Mouse (Mus musculus) c-Kit-negative CD71-positive TER-119-positive erythroid progenitor cells, embryonic 14.5 days (primary cell): Measurements from ENCODE around the gene Relch.
A peak's percentile ranks its signal among the peaks of the same experiment; 100 is the strongest.
"Not testable (repeated sequence)": the region's sequence is repeated elsewhere in the genome, so short reads cannot be mapped to it uniquely, and the experiment has no call there.

Source experiments
- DNase-seq: peaks from one replicate; pipeline ENCODE4 v3.0.0-alpha.2; 2013; ENCODE audit warnings: low read depth, low spot score

Gene Relch

DNA sequence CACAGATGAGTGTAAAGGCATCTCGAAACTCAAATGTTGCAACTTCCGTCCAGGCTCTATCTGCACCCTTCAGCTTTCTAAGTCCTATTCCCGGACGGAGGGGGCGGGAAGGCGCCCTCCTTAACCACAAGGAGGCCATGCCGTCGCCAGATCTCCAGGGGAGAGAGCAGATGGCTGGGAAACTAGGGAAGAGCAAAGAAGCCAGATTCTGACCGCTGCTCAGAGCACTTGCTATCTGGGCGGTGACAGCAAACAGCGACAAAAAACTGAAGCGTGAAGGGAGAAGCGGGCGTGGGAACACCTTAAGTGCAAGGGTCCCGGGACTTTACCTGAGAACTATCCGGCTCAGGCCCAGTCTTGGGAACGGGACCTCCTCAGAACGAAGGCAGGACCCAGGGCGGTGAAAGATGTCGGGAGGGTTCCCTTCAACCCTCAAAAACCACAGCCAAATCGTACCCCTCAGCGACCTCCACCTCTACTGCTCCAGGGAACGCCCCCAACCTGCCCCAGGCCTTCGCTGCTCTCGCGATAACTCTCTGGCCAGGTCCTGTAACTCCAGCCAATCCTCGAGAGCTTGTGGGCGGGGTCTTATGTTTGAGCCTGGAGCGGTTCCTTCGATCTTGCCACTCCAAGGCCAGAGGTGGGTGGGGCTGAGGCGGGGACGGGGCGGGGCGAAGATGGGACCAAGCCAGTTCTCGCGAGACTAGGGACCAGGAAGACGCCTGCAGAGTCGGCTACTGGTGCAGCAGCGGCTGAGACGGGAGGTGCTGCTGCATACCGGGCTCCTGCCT lies at the start of gene Relch, which contains the start of gene Pign:
TSS of gene Relch (plus strand) at position 691 of the 791 bp plus-strand sequence.
TSS of gene Pign (minus strand) at position 507 of the 791 bp plus-strand sequence.
- DNase-seq = peak; percentile 100

GRCm38 (mm10) chr1:105630481-105630880 lies 33.2 kb upstream of the Relch start:
- no peak for DNase-seq

GRCm38 (mm10) chr1:105644093-105644492 lies 19.6 kb upstream of the Relch start:
- no peak for DNase-seq

DNA sequence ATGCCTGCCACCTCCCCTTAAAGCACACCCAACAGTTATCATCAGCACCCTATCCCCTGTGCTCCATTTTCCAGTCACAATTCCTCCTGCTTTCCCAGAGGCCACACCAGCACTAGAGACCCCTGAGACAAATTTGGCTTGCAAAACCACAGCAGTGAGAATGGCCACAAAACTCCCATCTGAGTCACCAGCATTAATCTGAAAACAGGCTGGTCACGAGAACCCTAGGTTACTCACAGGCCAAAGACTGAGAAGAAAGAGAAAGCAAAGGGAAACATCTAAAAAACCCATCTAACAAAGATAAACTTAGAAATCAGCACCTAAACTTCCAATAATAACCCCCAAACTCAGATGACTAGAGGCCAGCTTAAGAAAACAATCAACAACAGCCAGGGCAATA lies 13.0 kb upstream of the Relch start:
- no peak for DNase-seq

DNA sequence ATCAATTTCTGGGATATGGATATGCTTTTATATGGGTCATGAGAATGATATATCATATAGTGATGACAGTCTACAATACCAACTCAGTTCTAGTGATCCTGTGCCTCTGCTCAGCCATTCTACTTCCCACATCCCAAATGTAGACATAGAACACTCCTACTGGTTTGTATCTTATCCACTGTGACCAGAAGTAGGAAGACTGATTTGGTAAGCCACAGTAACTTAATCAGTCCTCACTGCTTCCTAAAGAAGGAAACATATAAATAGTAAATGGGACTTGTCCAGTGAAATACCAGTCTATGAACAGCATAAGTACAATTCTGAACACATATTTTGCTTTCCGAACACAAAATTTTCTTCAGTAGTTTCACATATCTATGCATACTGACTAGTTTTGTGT lies 9.7 kb upstream of the Relch start:
- no peak for DNase-seq

- DNase-seq = peak; percentile 60
These were observed 3.6 kb upstream of the Relch start for GRCm38 (mm10) chr1:105660015-105660414.

- DNase-seq = no peak
These were observed 866 bp upstream of the Relch start for GRCm38 (mm10) chr1:105662820-105663170.

DNA sequence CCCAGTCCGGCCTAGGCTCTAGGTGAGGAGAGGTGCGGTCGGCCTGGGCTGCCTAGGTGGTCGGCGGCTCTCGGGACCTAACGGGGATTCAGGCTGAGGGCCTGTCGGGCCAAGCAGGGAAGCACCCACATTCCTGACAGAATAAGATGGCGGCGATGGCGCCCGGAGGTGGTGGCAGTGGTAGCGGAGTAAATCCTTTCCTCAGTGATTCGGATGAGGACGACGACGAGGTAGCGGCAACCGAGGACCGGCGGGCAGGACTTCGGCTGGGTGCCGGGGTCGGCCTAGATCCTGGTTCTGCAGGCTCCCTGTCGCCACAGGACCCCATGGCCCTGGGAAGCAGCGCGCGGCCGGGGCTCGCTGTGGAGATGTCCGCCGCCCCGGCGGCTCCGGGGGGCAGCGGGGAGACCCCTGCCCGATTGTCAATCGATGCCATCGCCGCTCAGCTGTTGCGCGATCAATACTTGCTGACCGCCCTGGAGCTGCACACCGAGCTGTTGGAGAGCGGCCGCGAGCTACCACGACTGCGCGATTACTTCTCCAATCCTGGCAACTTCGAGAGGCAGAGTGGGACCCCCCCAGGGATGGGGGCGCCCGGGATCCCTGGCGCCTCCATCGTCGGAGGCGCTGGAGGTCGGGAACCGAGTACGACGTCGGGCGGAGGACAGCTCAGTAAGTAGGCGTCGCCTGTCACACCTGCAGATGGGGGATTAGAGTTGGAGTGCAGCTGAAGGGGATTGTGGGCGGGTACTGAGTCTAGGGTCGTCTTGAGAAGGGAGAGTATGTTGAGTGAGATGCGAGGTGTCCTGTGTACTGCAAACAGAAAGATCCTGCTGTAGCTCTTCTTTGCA lies 526 bp downstream of the Relch start:
- DNase-seq = peak; percentile 28

DNA sequence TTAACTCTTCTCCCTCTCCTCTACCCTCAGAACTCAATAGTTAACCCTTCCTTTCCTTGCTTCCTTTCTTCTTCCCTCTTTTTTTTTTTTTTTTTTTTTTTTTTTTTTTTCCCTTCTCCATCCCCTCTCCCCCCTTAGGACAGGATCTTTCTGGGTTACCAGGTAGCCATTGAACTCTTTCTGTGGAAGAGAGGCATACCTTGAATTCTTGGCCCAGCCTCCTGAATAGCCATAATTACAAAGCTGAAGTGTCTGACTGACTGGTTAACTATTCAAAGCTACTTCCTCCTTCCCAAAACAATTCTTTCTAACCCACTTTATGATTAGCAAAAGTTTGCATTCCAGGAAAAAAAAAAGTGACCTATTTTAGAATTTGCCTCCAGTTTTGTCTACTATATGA lies 6.0 kb downstream of the Relch start:
- no peak for DNase-seq

GRCm38 (mm10) chr1:105674763-105675162 lies 11.1 kb downstream of the Relch start:
- no peak for DNase-seq

GRCm38 (mm10) chr1:105680587-105680986 lies 16.9 kb downstream of the Relch start:
- no peak for DNase-seq

DNA sequence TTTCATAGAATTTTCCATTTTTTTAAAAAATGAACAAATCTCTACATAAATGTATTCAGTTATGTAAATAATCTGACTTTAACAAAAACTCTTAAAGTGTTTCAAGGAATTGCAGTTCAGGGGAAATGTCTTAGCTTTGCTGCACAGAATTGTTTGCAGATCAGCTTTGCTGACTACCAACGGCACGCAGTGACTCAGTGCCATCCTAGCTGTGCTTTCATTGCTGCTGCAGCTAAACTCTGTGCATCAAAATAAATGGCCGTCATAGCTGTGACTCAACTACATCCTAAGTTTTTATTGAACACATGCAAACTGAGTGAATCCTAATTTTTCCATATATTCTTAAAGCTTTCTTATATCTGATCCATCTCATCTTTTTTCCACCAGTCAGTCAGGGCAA lies 21.8 kb downstream of the Relch start:
- no peak for DNase-seq

GRCm38 (mm10) chr1:105695581-105695980 lies 31.9 kb downstream of the Relch start:
- no peak for DNase-seq

GRCm38 (mm10) chr1:105700984-105701530 lies 37.4 kb downstream of the Relch start:
- DNase-seq = no peak

GRCm38 (mm10) chr1:105709415-105709814 lies 45.8 kb downstream of the Relch start:
- no peak for DNase-seq

DNA sequence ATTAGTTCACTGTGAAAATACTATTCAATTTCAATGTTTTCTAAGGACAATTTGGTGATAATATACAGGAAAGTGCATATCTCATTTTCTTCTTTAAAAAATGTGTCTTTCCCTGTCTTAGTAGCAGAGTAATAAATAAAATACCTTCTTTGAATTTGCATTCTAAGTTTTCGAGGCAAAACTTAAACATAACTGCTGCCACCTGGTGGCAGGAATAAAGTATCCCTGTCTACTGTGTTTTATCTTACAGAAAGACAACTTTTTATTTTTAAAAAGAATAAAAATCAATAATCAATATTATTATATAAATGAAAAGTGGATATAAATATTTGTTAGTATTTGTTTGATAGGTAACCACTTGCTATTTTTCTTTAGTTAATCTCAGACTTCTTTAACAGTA lies 47.6 kb downstream of the Relch start:
- DNase-seq = no peak

- no peak for DNase-seq
These were observed 49.2 kb downstream of the Relch start for GRCm38 (mm10) chr1:105712822-105713221.

GRCm38 (mm10) chr1:105718358-105718757 lies 54.7 kb downstream of the Relch start:
- DNase-seq = no peak

GRCm38 (mm10) chr1:105729246-105729645 lies 65.6 kb downstream of the Relch start:
- DNase-seq = not testable (repeated sequence)

DNA sequence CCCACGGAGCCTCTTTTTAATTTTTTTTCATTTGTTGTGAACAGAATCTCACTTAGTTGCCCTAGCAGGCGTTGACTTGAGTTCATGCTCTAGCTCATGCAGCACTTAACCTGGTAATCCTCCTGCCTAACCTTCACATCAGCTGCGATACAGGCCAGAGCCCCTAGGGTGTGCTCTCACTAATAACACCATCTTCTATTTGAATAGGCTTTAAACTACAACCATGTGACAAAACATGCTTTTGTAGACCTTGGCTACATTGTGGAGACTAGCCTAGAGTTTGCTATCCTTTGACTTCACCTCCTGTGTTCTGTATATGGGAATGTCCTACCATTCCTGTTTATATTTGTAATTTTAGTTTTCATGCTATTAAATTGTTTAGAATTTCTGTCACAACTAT lies 71.7 kb downstream of the Relch start:
- no peak for DNase-seq

DNA sequence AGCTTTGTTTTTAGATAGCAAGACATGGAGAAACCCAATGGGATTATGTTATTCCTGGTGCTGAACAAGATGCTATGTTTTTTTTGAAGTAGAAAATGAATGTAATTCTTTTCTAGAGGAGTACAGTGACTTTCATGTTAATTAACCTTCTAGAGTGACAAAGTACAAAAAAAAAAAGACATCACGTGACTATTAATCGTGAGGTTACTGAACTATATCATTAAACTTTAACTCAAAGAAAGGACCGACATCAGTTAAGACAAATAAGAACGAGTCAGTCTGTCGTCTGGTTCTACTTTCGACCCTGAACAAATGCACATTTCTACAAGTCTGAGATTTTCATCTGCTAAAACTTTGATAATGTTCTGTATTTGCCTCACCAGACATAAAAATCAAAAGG lies 74.7 kb downstream of the Relch start:
- DNase-seq = no peak

GRCm38 (mm10) chr1:105739493-105739892 lies 75.8 kb downstream of the Relch start:
- DNase-seq = no peak
